Mouse (Mus musculus): ENCODE measurements around the gene P2rx5. TPM values are rescaled to one million over a fixed set of nuclear protein-coding genes. Genes with fewer than 3 reads are reported as not detected.
A peak's percentile ranks its signal among the peaks of the same experiment; 100 is the strongest.

The P2rx5 gene
- 0.08 and 0.23 TPM in 2 replicates for polyA plus RNA-seq (2014; fragmentation: Nextera tagmentation; extraction: Ambion mirVana)

- Histone ChIP-seq H3K27me3 (ENCODE audit: control insufficient read depth, insufficient read depth, low read length) (peaks cover 18% of the 10 kb centered on the region), H3K4me2 (peak within 1 kb of the TSS; percentile 68), H3K27ac (ENCODE audit: low read depth, low read length) (no peak within 1 kb of the TSS), H3K9me3 (ENCODE audit: control insufficient read depth, low read length) (no peaks in the 10 kb centered on the region), H3K4me1 (ENCODE audit: control insufficient read depth, insufficient read depth, low read length) (peaks cover 5% of the 10 kb centered on the region), H3K9ac (ENCODE audit: low read length) (peak within 1 kb of the TSS; percentile 54), H3K4me3 (ENCODE audit: low read depth, low read length) (peak within 1 kb of the TSS; percentile 32), H3K36me3 (ENCODE audit: control insufficient read depth, insufficient read depth, low read length) (no peaks in the 10 kb centered on the region)
- ATAC-seq (ENCODE audit: low FRiP score) (peak; percentile 64), DNase-seq (ENCODE audit: low spot score, missing footprints) (peak; percentile 87)
- 4% methylated on average over 49 of the region's 49 CpGs for WGBS
Measured at GRCm38 (mm10) chr11:73159957-73160810, at the start of gene P2rx5. Gene P2rx5, plus strand, starts transcription at chr11:73160421.

GRCm38 (mm10) chr11:73111414-73111813, 48.8 kb upstream of the P2rx5 start:
- no peak for DNase-seq (ENCODE audit: low spot score, missing footprints)

GRCm38 (mm10) chr11:73126495-73126894, 33.7 kb upstream of the P2rx5 start:
- peaks cover 6% of the 10 kb centered on the region; the same call in 1 of the 2 replicates for H3K36me3 ChIP-seq (ENCODE audit: control insufficient read depth, insufficient read depth, low read length)
- H3K4me2 ChIP-seq: no peak overlapping the region
- no peak overlapping the region for H3K9ac ChIP-seq (ENCODE audit: low read length)
- H3K4me1 ChIP-seq (ENCODE audit: control insufficient read depth, insufficient read depth, low read length): no peaks in the 10 kb centered on the region
- no peak overlapping the region for H3K4me3 ChIP-seq (ENCODE audit: low read depth, low read length)
- 86% methylated on average over 6 of the region's 6 CpGs for WGBS
- H3K27ac ChIP-seq (ENCODE audit: low read depth, low read length): no peak overlapping the region
- DNase-seq (ENCODE audit: low spot score, missing footprints): no peak
- no peaks in the 10 kb centered on the region for H3K9me3 ChIP-seq (ENCODE audit: control insufficient read depth, low read length)
- no peaks in the 10 kb centered on the region for H3K27me3 ChIP-seq (ENCODE audit: control insufficient read depth, insufficient read depth, low read length)
- no peak for ATAC-seq (ENCODE audit: low FRiP score)

More at GRCm38 (mm10) chr11:73111414-73111813, 48.8 kb upstream of the P2rx5 start:
- H3K9me3 ChIP-seq (ENCODE audit: control insufficient read depth, low read length): no peaks in the 10 kb centered on the region
- no peak overlapping the region for H3K4me3 ChIP-seq (ENCODE audit: low read depth, low read length)
- WGBS: 68% methylated on average over 6 of the region's 6 CpGs
- no peaks in the 10 kb centered on the region for H3K36me3 ChIP-seq (ENCODE audit: control insufficient read depth, insufficient read depth, low read length)
- no peaks in the 10 kb centered on the region for H3K4me1 ChIP-seq (ENCODE audit: control insufficient read depth, insufficient read depth, low read length)
- H3K27ac ChIP-seq (ENCODE audit: low read depth, low read length): no peak overlapping the region
- no peak for ATAC-seq (ENCODE audit: low FRiP score)
- no peaks in the 10 kb centered on the region for H3K27me3 ChIP-seq (ENCODE audit: control insufficient read depth, insufficient read depth, low read length)
- H3K4me2 ChIP-seq: no peak overlapping the region
- H3K9ac ChIP-seq (ENCODE audit: low read length): no peak overlapping the region

GRCm38 (mm10) chr11:73131020-73131419, 29.2 kb upstream of the P2rx5 start:
- no peak overlapping the region for H3K9ac ChIP-seq (ENCODE audit: low read length)
- no peak overlapping the region for H3K27ac ChIP-seq (ENCODE audit: low read depth, low read length)
- DNase-seq (ENCODE audit: low spot score, missing footprints) (no peak), ATAC-seq (ENCODE audit: low FRiP score) (no peak)
- no peaks in the 10 kb centered on the region for H3K27me3 ChIP-seq (ENCODE audit: control insufficient read depth, insufficient read depth, low read length)
- H3K9me3 ChIP-seq (ENCODE audit: control insufficient read depth, low read length): no peaks in the 10 kb centered on the region
- H3K36me3 ChIP-seq (ENCODE audit: control insufficient read depth, insufficient read depth, low read length): peaks cover 17% of the 10 kb centered on the region
- no peak overlapping the region for H3K4me2 ChIP-seq
- WGBS: 84% methylated on average over 7 of the region's 7 CpGs
- no peak overlapping the region for H3K4me3 ChIP-seq (ENCODE audit: low read depth, low read length)
- no peaks in the 10 kb centered on the region for H3K4me1 ChIP-seq (ENCODE audit: control insufficient read depth, insufficient read depth, low read length)

- DNase-seq (ENCODE audit: low spot score, missing footprints) (no peak), ATAC-seq (ENCODE audit: low FRiP score) (no peak)
- Histone ChIP-seq H3K9me3 (ENCODE audit: control insufficient read depth, low read length) (no peaks in the 10 kb centered on the region), H3K4me2 (no peak overlapping the region), H3K27ac (ENCODE audit: low read depth, low read length) (no peak overlapping the region), H3K4me1 (ENCODE audit: control insufficient read depth, insufficient read depth, low read length) (peaks cover 12% of the 10 kb centered on the region), H3K4me3 (ENCODE audit: low read depth, low read length) (no peak overlapping the region), H3K9ac (ENCODE audit: low read length) (no peak overlapping the region), H3K36me3 (ENCODE audit: control insufficient read depth, insufficient read depth, low read length) (peaks cover 17% of the 10 kb centered on the region), H3K27me3 (ENCODE audit: control insufficient read depth, insufficient read depth, low read length) (no peaks in the 10 kb centered on the region)
- 94% methylated on average over 6 of the region's 6 CpGs for WGBS
Measured at GRCm38 (mm10) chr11:73132999-73133398, 27.2 kb upstream of the P2rx5 start.

GRCm38 (mm10) chr11:73134222-73134621, 26.0 kb upstream of the P2rx5 start:
- Histone ChIP-seq H3K27ac (ENCODE audit: low read depth, low read length) (no peak overlapping the region), H3K4me2 (no peak overlapping the region), H3K36me3 (ENCODE audit: control insufficient read depth, insufficient read depth, low read length) (peaks cover 17% of the 10 kb centered on the region), H3K9me3 (ENCODE audit: control insufficient read depth, low read length) (no peaks in the 10 kb centered on the region), H3K4me3 (ENCODE audit: low read depth, low read length) (no peak overlapping the region), H3K9ac (ENCODE audit: low read length) (no peak overlapping the region), H3K4me1 (ENCODE audit: control insufficient read depth, insufficient read depth, low read length) (peaks cover 12% of the 10 kb centered on the region), H3K27me3 (ENCODE audit: control insufficient read depth, insufficient read depth, low read length) (no peaks in the 10 kb centered on the region)
- 89% methylated on average over 5 of the region's 5 CpGs for WGBS
- ATAC-seq (ENCODE audit: low FRiP score) (no peak), DNase-seq (ENCODE audit: low spot score, missing footprints) (no peak)

GRCm38 (mm10) chr11:73136587-73136986, 23.6 kb upstream of the P2rx5 start:
- Histone ChIP-seq H3K4me2 (peak overlapping the region; percentile 59), H3K4me3 (ENCODE audit: low read depth, low read length) (peak overlapping the region; percentile 84), H3K4me1 (ENCODE audit: control insufficient read depth, insufficient read depth, low read length) (peaks cover 12% of the 10 kb centered on the region), H3K36me3 (ENCODE audit: control insufficient read depth, insufficient read depth, low read length) (peaks cover 14% of the 10 kb centered on the region), H3K27ac (ENCODE audit: low read depth, low read length) (no peak overlapping the region), H3K9ac (ENCODE audit: low read length) (peak overlapping the region; percentile 85; the same call in 1 of the 2 replicates), H3K27me3 (ENCODE audit: control insufficient read depth, insufficient read depth, low read length) (no peaks in the 10 kb centered on the region), H3K9me3 (ENCODE audit: control insufficient read depth, low read length) (no peaks in the 10 kb centered on the region)
- no peak for DNase-seq (ENCODE audit: low spot score, missing footprints)
- WGBS: 91% methylated on average over 6 of the region's 6 CpGs
- no peak for ATAC-seq (ENCODE audit: low FRiP score)

- peaks cover 12% of the 10 kb centered on the region for H3K4me1 ChIP-seq (ENCODE audit: control insufficient read depth, insufficient read depth, low read length)
- peak overlapping the region; percentile 85 for H3K9ac ChIP-seq (ENCODE audit: low read length)
- H3K4me3 ChIP-seq (ENCODE audit: low read depth, low read length): peak overlapping the region; percentile 84
- H3K36me3 ChIP-seq (ENCODE audit: control insufficient read depth, insufficient read depth, low read length): peaks cover 14% of the 10 kb centered on the region
- H3K27me3 ChIP-seq (ENCODE audit: control insufficient read depth, insufficient read depth, low read length): no peaks in the 10 kb centered on the region
- no peak for ATAC-seq (ENCODE audit: low FRiP score)
- DNase-seq (ENCODE audit: low spot score, missing footprints): peak; percentile 83
- 54% methylated on average over 11 of the region's 11 CpGs for WGBS
- no peaks in the 10 kb centered on the region for H3K9me3 ChIP-seq (ENCODE audit: control insufficient read depth, low read length)
- H3K27ac ChIP-seq (ENCODE audit: low read depth, low read length): no peak overlapping the region
- peak overlapping the region; percentile 59 for H3K4me2 ChIP-seq
Measured at GRCm38 (mm10) chr11:73137116-73137515, 23.1 kb upstream of the P2rx5 start.
